8 mouse cellular contexts compared by ENCODE assay signal in the genomic region with DNA sequence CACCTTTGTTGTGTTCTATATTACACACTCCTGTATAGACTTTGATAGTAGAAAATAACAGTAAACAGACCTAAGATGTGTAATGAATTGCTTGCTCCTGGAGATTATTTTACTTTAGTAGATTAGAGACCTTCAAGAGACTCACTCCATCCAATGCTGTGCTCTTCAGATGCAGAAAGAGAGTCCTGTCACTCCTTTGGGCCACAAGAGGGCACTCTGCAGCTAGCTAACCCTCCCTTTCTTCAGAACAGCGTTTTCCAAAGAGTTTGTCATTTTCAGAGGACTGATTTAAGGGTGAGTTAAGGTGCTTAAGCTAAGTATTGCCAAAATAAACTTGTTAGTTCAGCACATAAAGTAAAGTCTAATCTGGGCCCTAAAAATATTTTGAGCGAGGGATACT. TPM values are rescaled to one million over a fixed set of nuclear protein-coding genes. Genes with fewer than 3 reads are reported as not detected.
DNase-seq lines count a peak whose midpoint lies in the region; ATAC-seq and TF ChIP-seq lines count a peak whose summit lies in the region.

No protein-coding gene starts in this region.

- TF ChIP-seq POLR2A in embryonic fibroblast, embryonic 13.5 days (IDR thresholded peaks at IDR 0.05; ENCODE audit: low read depth, low read length), result no peak

- H3K4me2 ChIP-seq in kidney, embryonic 16.5 days (replicated peaks; ENCODE audit: low read depth, low read length), result no peak overlapping the region

- DNase-seq in kidney, adult 9 months, result peak; percentile 62
- peak; percentile 13 to 32 for DNase-seq in CD8-positive naive resting alpha-beta T cell, adult 2 months (ENCODE audit: low read depth in 2 of 2, low spot score in 2 of 2)
- DNase-seq in adrenal gland, postnatal 14 days, result peak; percentile 60
- peak; percentile 36 to 47 for DNase-seq in left cerebral cortex, postnatal 25 days (ENCODE audit: low spot score in 2 of 2)
- DNase-seq in urinary bladder, postnatal 10 days (ENCODE audit: low spot score), result no peak

- H3K9ac ChIP-seq in kidney, embryonic 16.5 days (replicated peaks; ENCODE audit: low read length), result no peak overlapping the region

- ATAC-seq in kidney, embryonic 16.5 days (ENCODE audit: low FRiP score, low TSS enrichment), result no peak
- ATAC-seq in monocyte, adult 5-6 weeks (replicated peaks; ENCODE audit: insufficient number of reproducible peaks, low FRiP score, low TSS enrichment, poor library complexity, severe bottlenecking), result 0 out of 2 replicates have a peak, but pooled peaks have one; percentile 53

- H3K27me3 ChIP-seq in kidney, embryonic 16.5 days (ENCODE audit: insufficient read depth, low read length), result no peaks in the 10 kb centered on the region

- H3K9me3 ChIP-seq in kidney, embryonic 16.5 days (ENCODE audit: low read length), result no peaks in the 10 kb centered on the region

- intact Hi-C loops in left cerebral cortex, postnatal 25 days (cut with DNase I), result no loop called here

- 54% methylated on average over 2 of the region's 2 CpGs for WGBS in kidney, embryonic 16.5 days

- no peak overlapping the region for H3K4me3 ChIP-seq in kidney, embryonic 16.5 days (ENCODE audit: low read length)
- H3K4me3 ChIP-seq in embryonic fibroblast, embryonic 13.5 days (ENCODE audit: insufficient read depth, low read length), result no peak overlapping the region

- no peak overlapping the region for H3K27ac ChIP-seq in kidney, embryonic 16.5 days (ENCODE audit: low read length)
- H3K27ac ChIP-seq in embryonic fibroblast, embryonic 13.5 days (ENCODE audit: insufficient read depth, low read length), result no peak overlapping the region

- H3K4me1 ChIP-seq in kidney, embryonic 16.5 days (ENCODE audit: insufficient read depth, low read length), result no peaks in the 10 kb centered on the region
- H3K4me1 ChIP-seq in embryonic fibroblast, embryonic 13.5 days (ENCODE audit: control insufficient read depth, insufficient read depth, low read length), result no peaks in the 10 kb centered on the region

- peaks cover 8% of the 10 kb centered on the region for H3K36me3 ChIP-seq in kidney, embryonic 16.5 days (ENCODE audit: insufficient read depth, low read length)

- TF ChIP-seq CTCF in embryonic fibroblast, embryonic 13.5 days (IDR thresholded peaks at IDR 0.05; ENCODE audit: borderline replicate concordance, insufficient read depth, low read length), result peak; percentile 68; the same call in 1 of the 2 replicates

RNA-seq across cellular contexts. Expression of a gene that starts 25.0 kb away (rescaled TPM):
- 48.0 and 49.5 TPM in 2 replicates for polyA plus RNA-seq in kidney, embryonic 16.5 days (2015; fragmentation: Nextera tagmentation; extraction: Ambion mirVana)
- 136 and 152 TPM in 2 replicates for total RNA-seq in adrenal gland, postnatal 14 days (2021)
- polyA plus RNA-seq in embryonic fibroblast, embryonic 13.5 days (2011; ENCODE audit: insufficient read length, low read depth, missing spikeins), result 130 and 145 TPM in 2 replicates
- 100 to 1,000 TPM; 185 to 203 TPM for total RNA-seq in left cerebral cortex, postnatal 25 days (2021)
- 129 to 201 TPM (median 138 TPM) in 3 replicates for total RNA-seq in monocyte, adult 5-6 weeks (2017)
